Mouse (Mus musculus): Measurements from ENCODE around the gene Syce2. TPM values are rescaled to one million over a fixed set of nuclear protein-coding genes. Genes with fewer than 3 reads are reported as not detected.

Gene Syce2
- polyA plus RNA-seq, 1 experiment from 2014 or later: 71.7 TPM

GRCm38 (mm10) chr8:84928456-84929306, 56.8 kb downstream of the Syce2 start:
- peak; percentile 82 for DNase-seq (ENCODE audit: low spot score)
- H3K9me3 ChIP-seq (replicated peaks): no peaks in the 10 kb centered on the region
- 0 out of 2 replicates have a peak overlapping the region, but pooled peaks have one; percentile 33 for H3K27ac ChIP-seq (replicated peaks)
- H3K4me3 ChIP-seq: peak overlapping the region; percentile 61
- peaks cover 72% of the 10 kb centered on the region for H3K27me3 ChIP-seq (ENCODE audit: low read depth, poor library complexity, severe bottlenecking)
- H3K36me3 ChIP-seq: 0 out of 2 replicates have a peak, but pooled peaks cover 3% of the 10 kb centered on the region
- 2% methylated on average over 51 of the region's 52 CpGs for WGBS
- peaks cover 14% of the 10 kb centered on the region for H3K4me1 ChIP-seq

GRCm38 (mm10) chr8:84930582-84930981, 58.7 kb downstream of the Syce2 start:
- WGBS: 92% methylated on average over 13 of the region's 13 CpGs
- Histone ChIP-seq H3K27me3 (ENCODE audit: low read depth, poor library complexity, severe bottlenecking) (peaks cover 85% of the 10 kb centered on the region), H3K4me3 (no peak overlapping the region), H3K27ac (replicated peaks) (no peak overlapping the region), H3K36me3 (no peaks in the 10 kb centered on the region), H3K4me1 (peaks cover 30% of the 10 kb centered on the region), H3K9me3 (replicated peaks) (no peaks in the 10 kb centered on the region)
- DNase-seq (ENCODE audit: low spot score): no peak

- Histone ChIP-seq H3K36me3 (no peaks in the 10 kb centered on the region), H3K4me1 (peaks cover 42% of the 10 kb centered on the region), H3K27ac (replicated peaks) (no peak overlapping the region), H3K9me3 (replicated peaks) (no peaks in the 10 kb centered on the region), H3K27me3 (ENCODE audit: low read depth, poor library complexity, severe bottlenecking) (peaks cover 99% of the 10 kb centered on the region), H3K4me3 (no peak overlapping the region)
- 86% methylated on average over 16 of the region's 16 CpGs for WGBS
- no peak for DNase-seq (ENCODE audit: low spot score)
Measured at GRCm38 (mm10) chr8:84933767-84934559, 62.1 kb downstream of the Syce2 start.

DNA sequence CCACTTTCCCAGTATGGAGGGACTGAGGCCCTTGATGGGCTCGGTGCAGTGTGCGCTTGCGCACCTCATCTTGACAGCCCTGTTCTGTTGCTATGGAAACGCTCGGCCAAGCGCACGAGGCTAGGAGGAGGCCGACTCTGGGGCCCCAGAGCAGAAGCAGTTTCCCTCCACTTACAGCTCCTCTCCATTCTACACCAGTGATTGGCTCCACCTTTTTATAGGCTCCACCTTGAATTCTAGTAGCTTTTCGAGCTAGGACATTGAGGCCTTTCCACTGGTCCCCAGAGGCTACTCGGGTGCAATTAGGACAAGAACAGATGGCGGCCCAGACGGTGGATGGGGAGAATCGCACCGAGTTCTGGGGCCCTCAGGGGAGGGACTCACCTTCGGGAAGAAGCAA, 62.9 kb downstream of the Syce2 start:
- no peaks in the 10 kb centered on the region for H3K9me3 ChIP-seq (replicated peaks)
- peak overlapping the region; percentile 73 for H3K4me3 ChIP-seq
- H3K27me3 ChIP-seq (ENCODE audit: low read depth, poor library complexity, severe bottlenecking): peaks cover 98% of the 10 kb centered on the region
- H3K4me1 ChIP-seq: peaks cover 36% of the 10 kb centered on the region
- DNase-seq (ENCODE audit: low spot score): peak; percentile 81
- 0 out of 2 replicates have a peak overlapping the region, but pooled peaks have one; percentile 33 for H3K27ac ChIP-seq (replicated peaks)
- under 1% methylated on average over 15 of the region's 15 CpGs for WGBS
- no peaks in the 10 kb centered on the region for H3K36me3 ChIP-seq

DNA sequence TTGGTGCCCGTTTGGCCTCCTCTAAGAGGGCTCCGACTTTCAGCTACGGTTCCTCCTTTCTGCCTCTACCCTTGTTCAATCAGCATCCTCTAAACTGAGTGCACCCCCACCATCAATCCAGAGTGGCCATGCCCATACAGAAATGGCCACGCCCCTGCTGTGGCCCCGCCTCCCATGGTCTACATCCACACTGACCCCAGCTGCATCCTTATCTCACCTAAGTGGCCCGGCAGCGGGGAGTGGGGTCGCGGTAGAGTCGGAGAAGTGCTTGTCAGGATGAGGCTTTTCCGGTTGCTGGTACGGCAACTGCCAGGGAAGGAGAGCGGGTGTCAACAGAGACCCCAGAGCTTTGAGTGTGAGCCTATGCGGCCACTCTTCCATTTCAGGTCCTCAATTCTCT, 63.6 kb downstream of the Syce2 start:
- Histone ChIP-seq H3K9me3 (replicated peaks) (no peaks in the 10 kb centered on the region), H3K36me3 (no peaks in the 10 kb centered on the region), H3K4me3 (peak overlapping the region; percentile 73), H3K4me1 (peaks cover 36% of the 10 kb centered on the region), H3K27ac (replicated peaks) (0 out of 2 replicates have a peak overlapping the region, but pooled peaks have one; percentile 33), H3K27me3 (ENCODE audit: low read depth, poor library complexity, severe bottlenecking) (peaks cover 93% of the 10 kb centered on the region)
- WGBS: 6% methylated on average over 14 of the region's 14 CpGs
- DNase-seq (ENCODE audit: low spot score): peak; percentile 34

GRCm38 (mm10) chr8:84936041-84936961, 64.4 kb downstream of the Syce2 start:
- Histone ChIP-seq H3K36me3 (no peaks in the 10 kb centered on the region), H3K4me1 (peaks cover 36% of the 10 kb centered on the region), H3K9me3 (replicated peaks) (no peaks in the 10 kb centered on the region), H3K27me3 (ENCODE audit: low read depth, poor library complexity, severe bottlenecking) (peaks cover 93% of the 10 kb centered on the region), H3K4me3 (peak overlapping the region; percentile 73), H3K27ac (replicated peaks) (peak overlapping the region; percentile 81)
- 23% methylated on average over 23 of the region's 23 CpGs for WGBS
- no peak for DNase-seq (ENCODE audit: low spot score)

DNA sequence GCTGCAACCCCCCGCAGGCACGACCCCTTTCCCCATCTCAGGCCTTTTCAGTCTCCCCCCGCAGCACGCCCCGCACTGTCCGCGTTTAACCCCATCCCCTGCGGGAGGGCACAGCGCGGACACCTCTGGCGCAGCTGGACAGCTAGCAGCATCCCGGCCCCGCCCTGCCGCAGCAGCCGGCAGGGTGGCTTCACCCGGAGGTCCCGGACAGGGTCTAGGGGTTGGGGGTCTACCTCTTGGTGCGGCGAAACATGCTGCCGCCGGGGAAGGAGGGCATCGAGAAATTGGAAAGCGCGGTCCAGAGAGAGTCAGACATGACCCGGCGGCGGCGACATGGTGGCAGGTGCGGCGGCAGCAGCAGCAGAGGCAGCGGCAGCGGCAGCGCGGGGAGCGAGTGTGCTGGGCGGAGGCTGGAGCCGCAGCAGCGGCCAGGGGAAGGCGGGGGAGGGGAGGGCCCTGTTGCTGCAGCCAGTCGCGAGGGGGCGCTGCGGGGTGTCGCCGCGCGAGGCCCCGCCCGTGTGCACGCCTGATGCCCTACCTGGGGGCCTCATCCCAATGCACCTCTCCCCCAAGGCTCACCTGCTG, 65.1 kb downstream of the Syce2 start, which contains the start of gene Mast1:
TSS of gene Mast1 (minus strand) at position 398 of the 585 bp plus-strand sequence.
- peak within 1 kb of the TSS; percentile 73 for H3K4me3 ChIP-seq
- no peaks in the 10 kb centered on the region for H3K36me3 ChIP-seq
- peak within 1 kb of the TSS; percentile 81 for H3K27ac ChIP-seq (replicated peaks)
- peak; percentile 83 for DNase-seq (ENCODE audit: low spot score)
- H3K4me1 ChIP-seq: peaks cover 36% of the 10 kb centered on the region
- under 1% methylated on average over 50 of the region's 50 CpGs for WGBS
- H3K9me3 ChIP-seq (replicated peaks): no peaks in the 10 kb centered on the region
- peaks cover 92% of the 10 kb centered on the region for H3K27me3 ChIP-seq (ENCODE audit: low read depth, poor library complexity, severe bottlenecking)

Small RNA genes lying within 50 kb of the gene (microRNA-seq; reads per million reads assigned to microRNA genes)
- gene Gm24197 (not detected), gene Mir7069 (9.0 reads per million, percentile 20 among the genes with 10 or more reads in this experiment)

Other genes starting within 250 kb of the Syce2 start
- gene Ier2, start 209.3 kb upstream of the Syce2 start, polyA plus RNA-seq (2016; fragmentation: Nextera tagmentation; extraction: Ambion mirVana): 63.6 and 78.2 TPM in 2 replicates
- gene Trmt1, start 185.8 kb upstream of the Syce2 start, polyA plus RNA-seq (2016; fragmentation: Nextera tagmentation; extraction: Ambion mirVana): 56.4 and 58.1 TPM in 2 replicates
- 24.8 and 26.3 TPM in 2 replicates for gene Nacc1, start 184.2 kb upstream of the Syce2 start, polyA plus RNA-seq (2016; fragmentation: Nextera tagmentation; extraction: Ambion mirVana)
- 4.8 and 5.8 TPM in 2 replicates for gene Lyl1, start 170.7 kb upstream of the Syce2 start, polyA plus RNA-seq (2016; fragmentation: Nextera tagmentation; extraction: Ambion mirVana)
- 1.1 and 1.4 TPM in 2 replicates for gene G430095P16Rik, start 149.1 kb upstream of the Syce2 start, polyA plus RNA-seq (2016; fragmentation: Nextera tagmentation; extraction: Ambion mirVana)
- gene Nfix, start 71.8 kb upstream of the Syce2 start, polyA plus RNA-seq (2016; fragmentation: Nextera tagmentation; extraction: Ambion mirVana): 0.49 and 1.2 TPM in 2 replicates
- gene Dand5, start 49.3 kb upstream of the Syce2 start, polyA plus RNA-seq (2016; fragmentation: Nextera tagmentation; extraction: Ambion mirVana): 2.9 and 5.3 TPM in 2 replicates
- 46.3 and 47.2 TPM in 2 replicates for gene Gadd45gip1, start 40.6 kb upstream of the Syce2 start, polyA plus RNA-seq (2016; fragmentation: Nextera tagmentation; extraction: Ambion mirVana)
- gene Rad23a, start 31.4 kb upstream of the Syce2 start, polyA plus RNA-seq (2016; fragmentation: Nextera tagmentation; extraction: Ambion mirVana): 124 and 131 TPM in 2 replicates
- 723 and 798 TPM in 2 replicates for gene Calr, start 25.2 kb upstream of the Syce2 start, polyA plus RNA-seq (2016; fragmentation: Nextera tagmentation; extraction: Ambion mirVana)
- 133 and 139 TPM in 2 replicates for gene Farsa, start 15.1 kb upstream of the Syce2 start, polyA plus RNA-seq (2016; fragmentation: Nextera tagmentation; extraction: Ambion mirVana)
- gene Gcdh, start 21.8 kb downstream of the Syce2 start, polyA plus RNA-seq (2016; fragmentation: Nextera tagmentation; extraction: Ambion mirVana): 37.3 and 39.6 TPM in 2 replicates
- 14.8 and 19.7 TPM in 2 replicates for gene Klf1, start 29.8 kb downstream of the Syce2 start, polyA plus RNA-seq (2016; fragmentation: Nextera tagmentation; extraction: Ambion mirVana)
- gene Dnase2a, start 36.4 kb downstream of the Syce2 start, polyA plus RNA-seq (2016; fragmentation: Nextera tagmentation; extraction: Ambion mirVana): 6.6 and 7.5 TPM in 2 replicates
- 3.2 and 8.4 TPM in 2 replicates for gene Mast1, start 65.2 kb downstream of the Syce2 start, polyA plus RNA-seq (2016; fragmentation: Nextera tagmentation; extraction: Ambion mirVana)
- gene Rtbdn, start 74.9 kb downstream of the Syce2 start, polyA plus RNA-seq (2016; fragmentation: Nextera tagmentation; extraction: Ambion mirVana): 0.62 and 1.2 TPM in 2 replicates
- gene Gm49661, start 97.3 kb downstream of the Syce2 start, polyA plus RNA-seq (2016; fragmentation: Nextera tagmentation; extraction: Ambion mirVana): not detected in 2 replicates
- 1,203 and 1,278 TPM in 2 replicates for gene Prdx2, start 97.5 kb downstream of the Syce2 start, polyA plus RNA-seq (2016; fragmentation: Nextera tagmentation; extraction: Ambion mirVana)
- 136 and 158 TPM in 2 replicates for gene Rnaseh2a, start 97.7 kb downstream of the Syce2 start, polyA plus RNA-seq (2016; fragmentation: Nextera tagmentation; extraction: Ambion mirVana)
- 5.0 and 5.4 TPM in 2 replicates for gene Junb, start 106.6 kb downstream of the Syce2 start, polyA plus RNA-seq (2016; fragmentation: Nextera tagmentation; extraction: Ambion mirVana)
- gene Hook2, start 118.5 kb downstream of the Syce2 start, polyA plus RNA-seq (2016; fragmentation: Nextera tagmentation; extraction: Ambion mirVana): 18.2 and 18.4 TPM in 2 replicates
- not detected in 2 replicates for gene Best2, start 142.4 kb downstream of the Syce2 start, polyA plus RNA-seq (2016; fragmentation: Nextera tagmentation; extraction: Ambion mirVana)
- gene Asna1, start 153.2 kb downstream of the Syce2 start, polyA plus RNA-seq (2016; fragmentation: Nextera tagmentation; extraction: Ambion mirVana): 160 and 164 TPM in 2 replicates
- 140 and 146 TPM in 2 replicates for gene Trir, start 154.7 kb downstream of the Syce2 start, polyA plus RNA-seq (2016; fragmentation: Nextera tagmentation; extraction: Ambion mirVana)
- gene Tnpo2, start 164.8 kb downstream of the Syce2 start, polyA plus RNA-seq (2016; fragmentation: Nextera tagmentation; extraction: Ambion mirVana): 28.6 and 34.9 TPM in 2 replicates
- 25.5 and 32.3 TPM in 2 replicates for gene Fbxw9, start 187.9 kb downstream of the Syce2 start, polyA plus RNA-seq (2016; fragmentation: Nextera tagmentation; extraction: Ambion mirVana)
- 0.91 and 1.1 TPM in 2 replicates for gene Gm5741, start 195.9 kb downstream of the Syce2 start, polyA plus RNA-seq (2016; fragmentation: Nextera tagmentation; extraction: Ambion mirVana)
- 70.8 and 71.8 TPM in 2 replicates for gene Dhps, start 199.6 kb downstream of the Syce2 start, polyA plus RNA-seq (2016; fragmentation: Nextera tagmentation; extraction: Ambion mirVana)
- 133 and 142 TPM in 2 replicates for gene Wdr83os, start 208.6 kb downstream of the Syce2 start, polyA plus RNA-seq (2016; fragmentation: Nextera tagmentation; extraction: Ambion mirVana)
- gene Wdr83, start 209.2 kb downstream of the Syce2 start, polyA plus RNA-seq (2016; fragmentation: Nextera tagmentation; extraction: Ambion mirVana): 61.2 and 70.6 TPM in 2 replicates
- gene Man2b1, start 211.2 kb downstream of the Syce2 start, polyA plus RNA-seq (2016; fragmentation: Nextera tagmentation; extraction: Ambion mirVana): 23.5 and 23.7 TPM in 2 replicates